Mouse (Mus musculus) spleen, adult 2 months (tissue): ENCODE results near the gene Aldh4a1.

Experiments
- CTCF ChIP-seq: fragments of 200-500 bp; IDR thresholded peaks from 2 replicates; pipeline ENCODE4 v1.5.1; 2011; ENCODE audit warnings: mild to moderate bottlenecking, inconsistent platforms; ENCODE audit not compliant: insufficient read depth, insufficient read length, insufficient replicate concordance; ENCODE audit errors: extremely low read depth
- POLR2A ChIP-seq: fragments of 200-500 bp; IDR thresholded peaks from 2 replicates; pipeline ENCODE4 v1.6.1; 2011; ENCODE audit warnings: low read depth, low read length, inconsistent platforms

- TF ChIP-seq POLR2A: no peak
- no peak for TF ChIP-seq CTCF
These were observed 28.6 kb upstream of the Aldh4a1 start for GRCm38 (mm10) chr4:139594062-139594461.
